Mouse (Mus musculus) testis, postnatal 14 days (tissue): ENCODE data around the gene Gm45213.
"Not testable (repeated sequence)": the region's sequence is repeated elsewhere in the genome, so short reads cannot be mapped to it uniquely, and the experiment has no call there.

ENCODE experiments used
- DNase-seq: peaks from one replicate; pipeline ENCODE4 v3.0.0; 2021; ENCODE audit warnings: low spot score

The Gm45213 gene

GRCm38 (mm10) chr7:66048446-66049230 lies 5.2 kb downstream of the Gm45213 start:
- no peak for DNase-seq

- DNase-seq = no peak
These were observed 10.6 kb downstream of the Gm45213 start for GRCm38 (mm10) chr7:66053946-66054483.

GRCm38 (mm10) chr7:66055356-66055755 lies 12.0 kb downstream of the Gm45213 start:
- not testable (repeated sequence) for DNase-seq

- DNase-seq = no peak
These were observed 15.3 kb downstream of the Gm45213 start, which contains the start of gene Snrpa1 for GRCm38 (mm10) chr7:66058703-66059102. Snrpa1 (plus strand) TSS chr7:66059003.

GRCm38 (mm10) chr7:66060066-66060956 lies 16.9 kb downstream of the Gm45213 start:
- peak; percentile 92 for DNase-seq

- no peak for DNase-seq
These were observed 17.7 kb downstream of the Gm45213 start for GRCm38 (mm10) chr7:66061057-66061456.

GRCm38 (mm10) chr7:66076411-66076810 lies 33.0 kb downstream of the Gm45213 start:
- DNase-seq = no peak

- DNase-seq = peak; percentile 96
These were observed 36.2 kb downstream of the Gm45213 start, which contains the start of gene Selenos for GRCm38 (mm10) chr7:66079364-66080230. Selenos (plus strand) TSS chr7:66079649.

GRCm38 (mm10) chr7:66080231-66080613 lies 36.8 kb downstream of the Gm45213 start:
- DNase-seq = no peak

GRCm38 (mm10) chr7:66083757-66084156 lies 40.4 kb downstream of the Gm45213 start:
- DNase-seq = no peak

GRCm38 (mm10) chr7:66084546-66084945 lies 41.1 kb downstream of the Gm45213 start:
- no peak for DNase-seq

GRCm38 (mm10) chr7:66087652-66088051 lies 44.2 kb downstream of the Gm45213 start:
- no peak for DNase-seq

- DNase-seq = no peak
These were observed 44.7 kb downstream of the Gm45213 start for GRCm38 (mm10) chr7:66088077-66088476.

- DNase-seq = no peak
These were observed 47.3 kb downstream of the Gm45213 start for GRCm38 (mm10) chr7:66090676-66091190.

- DNase-seq = no peak
These were observed 48.2 kb downstream of the Gm45213 start for GRCm38 (mm10) chr7:66091553-66091952.

GRCm38 (mm10) chr7:66092656-66093055 lies 49.3 kb downstream of the Gm45213 start:
- no peak for DNase-seq

- DNase-seq = peak; percentile 39
These were observed 50.7 kb downstream of the Gm45213 start for GRCm38 (mm10) chr7:66094141-66094540.

GRCm38 (mm10) chr7:66098803-66099202 lies 55.4 kb downstream of the Gm45213 start:
- no peak for DNase-seq

GRCm38 (mm10) chr7:66101866-66102265 lies 58.5 kb downstream of the Gm45213 start:
- no peak for DNase-seq

GRCm38 (mm10) chr7:66104531-66104930 lies 61.1 kb downstream of the Gm45213 start:
- no peak for DNase-seq

GRCm38 (mm10) chr7:66105771-66106170 lies 62.4 kb downstream of the Gm45213 start:
- no peak for DNase-seq
